Mouse (Mus musculus) myocyte (in vitro differentiated cells): ENCODE data around the gene Cfap74.

Source experiments
- E2F4 ChIP-seq: IDR thresholded peaks from one replicate; pipeline ENCODE4 v1.6.1; 2011; ENCODE audit warnings: mild to moderate bottlenecking, control low read depth, moderate library complexity; ENCODE audit not compliant: insufficient read depth
- MYOG ChIP-seq, 3 experiments: IDR thresholded peaks; one replicate each; pipeline ENCODE4 v1.6.1; 2011; ENCODE audit warnings: control low read depth in 2 of 3, low read depth in 2 of 3, mild to moderate bottlenecking in 2 of 3; ENCODE audit not compliant: insufficient read length in 2 of 3, control insufficient read depth in 1 of 3, insufficient read depth in 1 of 3
- POLR2A ChIP-seq: IDR thresholded peaks from one replicate; pipeline ENCODE4 v1.6.1; 2011; ENCODE audit warnings: low read depth, mild to moderate bottlenecking, control low read depth, moderate library complexity; ENCODE audit not compliant: insufficient read length
- POLR2AphosphoS2 ChIP-seq: IDR thresholded peaks from one replicate; pipeline ENCODE4 v1.6.1; 2011; ENCODE audit warnings: low read depth, control low read depth; ENCODE audit not compliant: insufficient read length
- SRF ChIP-seq: IDR thresholded peaks from one replicate; pipeline ENCODE4 v1.6.1; 2011; ENCODE audit warnings: low read depth; ENCODE audit not compliant: control insufficient read depth, insufficient read length
- TCF12 ChIP-seq: IDR thresholded peaks from one replicate; pipeline ENCODE4 v1.6.1; 2011; ENCODE audit warnings: mild to moderate bottlenecking, control low read depth; ENCODE audit not compliant: poor library complexity, insufficient read depth, severe bottlenecking
- TCF3 ChIP-seq: IDR thresholded peaks from one replicate; pipeline ENCODE4 v1.6.1; 2011; ENCODE audit warnings: low read depth, control low read depth; ENCODE audit not compliant: insufficient read length
- USF1 ChIP-seq: IDR thresholded peaks from one replicate; pipeline ENCODE4 v1.6.1; 2011; ENCODE audit warnings: low read depth, mild to moderate bottlenecking, control low read depth, moderate library complexity

GRCm38 (mm10) chr4:155362443-155362842 is 46.5 kb upstream of the Cfap74 start:
- no peak for TF ChIP-seq TCF12
- no peak for TF ChIP-seq E2F4
- TF ChIP-seq POLR2A: no peak
- no peak for TF ChIP-seq SRF
- TF ChIP-seq TCF3: no peak
- TF ChIP-seq USF1: no peak
- no peak for TF ChIP-seq POLR2AphosphoS2
- TF ChIP-seq MYOG (IDR thresholded peaks at IDR 0.05; ENCODE audit: control insufficient read depth in 1 of 3, insufficient read depth in 1 of 3, insufficient read length in 2 of 3, low read depth in 2 of 3): no peak
